Mouse (Mus musculus) regulatory T cell (primary cell): ENCODE results near the gene Spag17.
"Not testable (repeated sequence)": the region's sequence is repeated elsewhere in the genome, so short reads cannot be mapped to it uniquely, and the experiment has no call there.

Source experiments
- in situ Hi-C: fragments of 300-600 bp; cut with MboI, MseI; formaldehyde crosslinking; loops from one replicate; pipeline ENCODE4 v1.15.1; 2025; ENCODE audit warnings: high pct_unique_total_duplicates

Spag17 gene

DNA sequence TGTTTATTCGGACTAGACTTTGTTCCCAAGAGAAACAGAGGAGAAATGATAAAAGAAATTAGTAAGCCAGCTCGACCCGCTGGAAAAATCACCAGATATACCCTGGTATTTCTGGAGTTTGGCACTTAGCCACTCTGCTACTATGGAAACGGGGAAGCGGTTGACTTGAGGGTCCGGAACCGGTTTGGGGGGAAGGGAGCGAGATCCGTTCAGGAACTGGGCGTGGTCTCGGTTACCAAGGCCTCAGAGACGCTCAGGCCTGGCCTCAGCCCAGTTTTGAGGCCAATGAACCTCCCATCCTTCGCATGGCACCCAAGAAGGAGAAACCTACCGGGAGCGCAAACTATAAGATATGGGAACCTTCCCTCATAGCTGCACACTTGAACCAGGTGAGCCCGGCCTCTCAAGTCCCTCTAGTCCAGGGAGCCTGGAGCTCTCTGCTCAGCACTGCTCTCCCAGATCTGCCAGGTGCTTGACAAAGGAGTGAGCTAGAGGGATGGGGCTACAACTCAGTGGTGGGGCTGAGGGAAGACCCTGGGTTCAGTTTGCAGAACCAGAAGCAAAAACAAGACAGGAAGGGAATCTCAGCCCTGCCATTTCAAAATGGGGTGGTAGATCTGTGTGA lies at the start of gene Spag17:
Spag17 (plus strand) TSS at position 220 of the 625 bp plus-strand sequence.
- in situ Hi-C loops, result no loop called here

DNA sequence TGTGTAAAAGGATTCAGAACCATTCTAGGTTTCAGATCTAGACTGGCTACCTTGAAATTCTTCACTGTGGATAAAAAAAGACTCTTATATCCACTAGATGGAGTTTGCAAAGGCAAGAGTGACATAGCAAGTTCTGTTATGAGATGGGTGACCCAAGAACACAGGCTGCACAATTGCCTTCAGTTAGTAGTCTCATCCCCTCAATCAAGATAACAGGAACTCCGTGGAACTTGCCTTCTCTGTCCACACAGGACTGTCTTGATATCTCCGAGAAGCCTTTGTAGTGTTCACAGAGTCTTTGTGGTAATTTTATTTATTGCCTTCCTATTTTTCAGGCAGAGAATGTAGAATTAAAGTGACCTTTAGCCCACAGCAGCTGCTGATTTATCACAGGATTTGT lies 42.9 kb upstream of the Spag17 start:
- in situ Hi-C loops, result no loop called here

DNA sequence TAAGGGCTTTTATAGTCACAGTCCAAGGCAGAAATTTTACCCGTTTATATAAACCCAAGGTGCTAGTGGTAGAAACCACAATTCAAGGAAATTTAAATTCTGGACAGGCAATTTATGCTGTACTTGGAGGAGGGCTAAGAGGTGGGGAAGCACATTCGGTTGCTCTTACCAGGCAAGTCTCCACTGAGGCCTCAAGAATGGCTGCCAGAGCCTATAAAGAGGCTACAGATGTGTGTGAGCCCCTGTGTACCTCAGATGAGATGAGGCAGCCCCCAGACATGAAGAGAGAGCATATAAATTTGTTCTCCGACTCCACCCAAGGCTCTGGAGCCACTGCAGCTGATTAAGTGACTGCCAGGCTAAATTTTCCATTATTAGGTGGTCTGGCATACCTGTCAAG lies 42.4 kb upstream of the Spag17 start:
- in situ Hi-C loops, result no loop called here

DNA sequence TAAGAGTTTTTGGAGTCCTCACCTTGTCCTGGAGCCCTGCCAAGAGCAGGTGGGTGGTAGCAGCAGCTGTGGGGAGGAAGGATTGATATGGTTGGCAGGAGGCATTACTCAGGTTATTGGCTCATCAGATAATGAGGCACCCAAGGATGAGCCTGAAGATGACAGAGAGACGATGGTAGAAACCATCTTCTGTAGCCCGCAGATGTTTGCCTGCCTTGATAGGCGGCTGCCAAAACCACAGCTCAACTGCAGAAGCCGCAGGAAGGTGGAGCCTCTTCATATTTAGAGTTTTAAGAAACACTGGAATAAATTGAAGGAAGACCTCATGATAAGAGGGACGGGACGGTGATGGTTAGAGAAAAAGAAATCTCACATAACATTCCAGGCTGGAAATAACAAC lies 42.0 kb upstream of the Spag17 start:
- in situ Hi-C loops, result no loop called here

DNA sequence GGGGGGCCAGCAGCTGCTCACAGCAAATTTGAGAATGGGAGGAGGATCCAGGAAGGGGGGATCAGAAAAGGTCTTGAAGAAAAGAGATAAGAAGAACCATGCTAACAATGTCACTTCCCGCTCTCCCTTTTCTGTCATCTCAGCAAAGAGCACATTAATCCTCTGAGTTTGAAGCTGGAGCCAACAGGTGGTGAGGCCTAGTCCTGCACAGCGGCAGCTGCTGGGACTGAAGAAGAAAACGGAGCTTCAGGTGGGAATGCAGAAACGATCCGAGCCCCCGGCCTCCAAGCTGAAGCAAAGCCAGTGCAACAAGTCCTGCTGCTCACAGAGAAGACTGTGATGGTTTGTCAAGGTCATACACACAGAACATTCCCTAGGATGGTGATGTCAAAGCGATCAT lies 34.3 kb upstream of the Spag17 start:
- in situ Hi-C loops, result no loop called here

DNA sequence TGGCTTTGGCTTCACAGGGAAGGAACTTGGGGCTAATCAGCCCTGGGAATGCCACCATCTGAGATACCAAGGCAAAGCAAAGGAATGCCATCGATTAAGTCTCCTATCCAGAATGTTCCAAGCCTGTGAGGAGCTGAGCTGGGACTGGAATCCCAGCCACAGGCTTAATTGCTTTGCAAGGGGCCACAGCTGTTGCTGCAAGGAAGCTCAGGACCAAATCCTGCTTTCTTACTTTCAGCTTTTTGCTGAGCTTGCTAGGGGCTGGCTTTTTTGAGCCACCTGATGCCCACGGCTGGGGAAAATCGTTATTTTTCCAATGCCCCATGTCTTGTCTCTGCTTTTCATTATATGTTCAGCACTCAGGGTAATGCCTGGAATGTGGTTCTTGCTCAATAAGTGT lies 30.6 kb upstream of the Spag17 start:
- in situ Hi-C loops, result no loop called here

DNA sequence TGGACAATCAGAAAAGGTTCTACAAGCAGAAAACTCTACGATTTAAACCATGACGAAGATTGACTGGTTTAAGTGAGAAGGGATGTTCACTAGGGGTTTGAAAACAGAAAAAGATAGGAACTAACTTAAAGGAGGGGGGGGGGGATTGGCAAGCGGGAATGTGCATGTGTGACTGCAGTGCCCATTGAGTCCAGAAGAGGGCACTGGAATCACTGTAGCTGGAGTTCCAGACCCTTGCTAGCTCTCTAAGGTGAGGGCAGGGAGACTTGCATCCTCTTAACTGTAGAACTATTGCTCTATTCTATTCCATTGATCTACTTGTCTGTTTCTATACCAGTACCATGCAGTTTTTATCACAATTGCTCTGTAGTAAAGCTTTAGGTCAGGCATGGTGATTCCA lies 26.3 kb upstream of the Spag17 start:
- in situ Hi-C loops, result no loop called here

DNA sequence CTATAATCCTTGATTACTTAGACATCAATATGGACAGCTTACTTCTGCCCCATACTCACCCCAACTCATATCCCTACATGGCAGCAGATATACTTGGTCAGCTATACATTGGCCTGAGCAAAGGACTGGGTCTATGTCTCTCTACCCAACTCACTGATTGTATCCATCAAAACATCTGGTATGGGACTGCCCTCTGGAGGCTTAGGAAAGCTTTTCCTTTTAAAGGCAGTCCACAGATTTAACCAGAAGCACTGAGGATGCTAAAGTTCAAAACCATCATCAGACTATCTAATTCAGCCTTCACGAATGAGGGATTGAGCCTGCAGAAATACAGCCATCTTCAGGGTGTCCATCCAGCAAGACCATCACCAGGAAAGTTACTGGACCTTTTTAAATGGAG lies 20.5 kb upstream of the Spag17 start:
- in situ Hi-C loops, result no loop called here

DNA sequence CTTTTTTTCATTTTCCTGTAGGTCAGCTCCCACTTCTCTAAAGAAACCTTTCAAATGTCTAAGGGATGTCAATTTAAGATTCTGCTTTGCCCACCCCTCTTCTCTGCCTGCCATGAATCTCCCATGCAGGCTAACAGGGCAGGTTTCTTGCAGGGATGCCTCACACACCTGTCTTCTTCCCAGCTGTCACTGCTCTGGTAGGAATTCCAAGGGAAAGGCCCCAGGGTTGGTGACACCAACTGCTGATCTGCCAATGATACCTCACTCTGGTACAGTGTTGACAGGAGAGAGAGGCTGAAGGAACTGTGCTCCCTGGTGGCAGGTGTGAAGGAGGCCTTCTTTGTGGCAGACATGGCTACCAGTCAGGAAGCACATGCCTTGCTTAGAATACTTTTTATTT lies 10.1 kb upstream of the Spag17 start:
- in situ Hi-C loops, result no loop called here

DNA sequence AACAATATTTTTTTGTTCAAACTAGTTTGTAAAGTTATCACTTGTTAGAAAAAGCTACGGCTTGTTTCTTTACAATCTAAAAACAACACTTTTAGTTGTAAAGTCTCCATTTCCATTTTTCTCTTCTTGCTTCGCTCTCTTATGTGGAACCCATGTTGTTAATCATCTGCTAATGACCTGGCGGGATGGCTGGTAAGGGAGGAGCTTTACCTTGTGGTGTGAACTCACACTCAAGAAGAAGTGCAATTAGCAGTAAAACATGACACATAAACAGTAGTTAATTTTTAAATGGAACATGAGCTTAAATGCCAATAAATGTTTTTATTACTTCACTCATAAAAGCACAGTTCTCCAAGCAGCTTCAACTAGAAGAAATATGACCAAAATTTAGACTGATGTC lies 3.7 kb upstream of the Spag17 start:
- in situ Hi-C loops, result loop anchor here (5.0 kb wide), 1 partner anchor 69 kb away; no protein-coding TSS in a partner anchor

DNA sequence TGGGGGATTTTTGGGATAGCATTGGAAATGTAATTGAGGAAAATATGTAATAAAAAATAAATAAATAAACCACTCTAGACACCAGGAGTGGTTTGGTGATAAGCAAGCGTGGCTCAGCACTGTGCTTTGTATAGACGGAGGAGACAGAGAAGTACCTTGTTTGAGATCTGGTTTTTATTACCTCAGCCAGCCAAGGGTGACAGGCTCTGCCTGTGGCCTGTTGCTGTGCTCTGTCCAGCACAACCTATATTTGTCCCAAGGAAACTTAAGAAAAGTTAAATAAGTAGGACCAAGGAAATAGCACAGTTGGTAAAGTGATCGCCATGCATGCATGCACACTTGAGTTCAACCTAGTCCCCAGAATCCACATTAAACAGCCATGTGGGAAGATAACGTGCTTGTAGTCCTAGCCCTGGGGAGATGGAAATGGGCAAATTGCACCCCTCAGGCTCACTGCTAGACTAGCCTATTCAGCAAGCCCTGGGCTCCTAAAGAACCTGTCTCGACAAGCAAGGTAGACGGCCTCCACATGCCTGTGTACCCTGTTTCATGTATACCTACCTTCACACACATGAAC lies 1.1 kb upstream of the Spag17 start:
- in situ Hi-C loops, result loop anchor here (5.0 kb wide), 1 partner anchor 72 kb away; no protein-coding TSS in a partner anchor

DNA sequence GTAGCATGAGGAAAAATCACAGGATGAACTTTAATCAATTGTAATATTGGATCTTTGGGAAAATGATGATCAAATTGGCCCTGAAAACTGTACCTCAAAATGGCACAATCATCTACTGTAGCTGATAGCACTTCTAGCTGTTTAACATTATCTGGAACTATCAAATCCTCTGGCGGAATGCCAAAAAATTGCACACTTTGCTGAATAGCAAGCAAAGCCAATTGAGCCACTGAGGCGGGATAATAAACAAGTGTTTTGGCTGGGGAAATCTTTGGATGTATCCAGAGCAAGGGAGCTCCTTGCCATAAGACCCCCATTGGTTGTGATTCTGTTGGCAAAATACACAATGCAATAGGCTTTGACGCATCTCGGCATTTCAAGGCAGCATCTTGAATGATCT lies 9.5 kb downstream of the Spag17 start:
- in situ Hi-C loops, result not testable (repeated sequence)

DNA sequence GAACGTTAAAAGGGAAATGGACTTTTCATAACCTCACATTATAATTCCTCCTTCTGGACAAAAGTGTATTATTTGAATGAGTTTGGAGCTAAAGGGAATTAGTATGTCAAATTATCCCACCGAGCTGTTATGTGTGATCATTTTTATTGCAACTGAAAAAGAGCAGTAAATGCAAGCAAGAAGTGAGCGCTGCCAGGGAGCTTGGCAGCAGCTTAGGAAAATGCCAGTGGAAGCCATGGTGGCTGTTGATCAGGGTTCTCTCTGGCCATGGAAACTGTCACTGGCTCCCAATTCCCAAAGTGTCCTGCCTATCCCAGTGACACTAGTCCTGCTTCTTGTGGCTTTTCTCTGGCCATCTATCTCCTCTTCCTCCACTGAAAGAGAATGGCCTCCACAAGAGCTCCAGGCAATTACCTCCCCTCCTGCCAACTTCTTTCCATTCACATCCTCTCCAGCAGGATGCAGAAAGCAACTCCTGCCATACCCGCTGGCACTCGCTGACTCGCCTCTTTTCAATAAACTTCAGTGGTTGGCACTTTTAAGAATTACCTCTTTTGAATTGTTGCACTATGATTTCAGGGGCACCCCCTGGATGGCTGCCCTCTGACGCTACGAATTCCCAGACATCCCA lies 28.7 kb downstream of the Spag17 start:
- in situ Hi-C loops, result no loop called here

DNA sequence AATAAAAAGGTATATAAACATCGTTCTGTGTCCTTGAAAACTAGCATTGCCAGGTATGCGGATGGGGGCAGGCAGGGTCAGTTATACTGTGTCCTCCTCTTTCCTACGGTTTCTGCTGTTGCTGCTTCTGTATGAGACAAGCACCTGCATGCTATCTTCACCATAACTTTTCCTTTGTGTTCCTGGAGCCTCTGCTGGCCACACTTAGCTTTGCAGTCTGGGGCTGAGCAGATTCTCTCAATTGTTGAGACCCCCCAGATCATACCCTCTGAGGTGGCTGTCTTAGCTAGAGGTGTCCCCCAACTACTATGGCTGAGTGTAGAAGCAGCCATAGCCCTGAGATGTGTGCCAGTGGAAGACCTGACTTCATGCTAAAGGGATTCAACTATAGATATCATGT lies 37.7 kb downstream of the Spag17 start:
- in situ Hi-C loops, result no loop called here

DNA sequence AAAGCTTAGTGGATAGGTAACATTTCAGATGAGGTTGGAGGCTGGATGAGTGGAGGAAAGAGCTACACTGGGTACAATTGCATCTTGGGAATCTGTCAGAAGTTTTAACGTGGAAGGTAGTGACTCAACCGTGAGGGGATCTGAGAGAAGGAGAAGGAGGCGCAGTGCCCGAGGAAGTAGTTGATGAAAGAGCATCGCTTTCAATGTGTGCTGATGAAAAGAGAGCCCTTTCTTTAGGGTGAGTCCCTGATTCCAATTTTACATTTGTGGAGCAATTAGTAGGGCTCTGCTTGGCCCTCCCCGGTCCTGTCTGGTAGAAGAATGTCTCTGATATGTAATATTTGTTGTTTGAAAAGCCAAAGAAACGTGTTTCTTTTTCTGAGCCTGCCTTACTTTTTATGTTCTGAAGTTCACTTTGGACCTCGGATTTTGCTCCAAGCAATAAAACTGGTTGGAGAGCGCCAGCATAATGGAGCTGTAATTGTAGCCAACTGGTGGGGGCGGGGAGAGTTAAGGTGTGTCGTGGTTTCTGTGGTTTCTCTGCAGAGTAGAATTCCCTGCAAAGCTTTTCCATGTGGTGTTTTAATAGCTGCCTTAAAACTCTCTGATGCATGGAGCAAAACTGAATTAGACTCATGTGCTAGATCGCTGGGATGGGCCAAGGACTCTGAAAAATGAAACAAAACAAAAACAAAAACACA lies 45.9 kb downstream of the Spag17 start:
- in situ Hi-C loops, result no loop called here

DNA sequence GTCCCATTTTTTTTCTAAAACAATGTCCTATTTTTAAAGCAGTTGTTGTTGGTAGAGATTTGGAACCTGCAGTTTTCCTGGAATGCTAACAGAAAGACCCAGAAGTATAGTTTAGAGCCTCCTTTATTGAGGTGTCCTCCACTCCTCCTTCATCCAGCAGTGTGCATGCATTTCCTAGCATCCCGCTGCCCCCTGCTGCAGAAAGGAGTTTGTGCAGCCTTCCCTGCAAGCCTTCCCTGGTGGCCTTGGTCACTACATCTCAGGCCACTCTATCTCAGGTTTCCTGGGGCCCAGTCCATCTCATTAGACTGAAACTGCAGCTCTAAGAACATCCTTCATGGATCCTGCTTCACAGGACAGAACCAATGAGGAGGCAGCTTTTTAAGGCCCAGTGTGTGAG lies 51.0 kb downstream of the Spag17 start:
- in situ Hi-C loops, result no loop called here

DNA sequence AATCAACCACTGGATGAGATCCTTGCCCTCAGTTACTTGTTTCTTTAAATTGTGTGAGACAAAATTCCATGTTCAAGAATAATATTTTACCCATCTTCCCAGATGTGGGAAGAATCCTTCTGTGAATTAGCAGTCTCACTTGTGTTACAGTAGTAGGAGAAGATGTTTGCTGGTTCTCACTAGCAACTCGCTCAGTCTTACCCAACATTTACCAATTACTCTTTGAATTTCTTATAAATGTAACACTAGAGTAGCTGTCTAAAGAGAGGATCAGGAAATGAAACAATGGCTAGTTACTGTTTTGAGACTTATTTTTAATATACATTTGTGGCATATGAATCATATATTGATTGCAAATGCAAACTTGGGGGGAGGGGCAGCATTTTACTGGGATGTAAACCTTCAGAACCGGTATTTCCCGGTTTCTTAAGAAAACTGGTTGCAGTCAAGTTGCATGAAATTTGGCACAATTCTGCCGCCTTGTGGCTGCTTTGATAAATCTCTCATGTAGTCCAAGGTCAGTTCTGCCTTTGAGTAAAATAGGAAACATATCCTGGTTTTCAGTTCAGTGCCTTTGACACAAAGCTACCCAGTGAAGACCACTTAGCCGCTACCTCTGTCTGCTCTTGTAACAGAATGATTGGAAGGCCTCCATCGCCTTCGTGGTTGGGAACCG lies 53.5 kb downstream of the Spag17 start:
- in situ Hi-C loops, result no loop called here

DNA sequence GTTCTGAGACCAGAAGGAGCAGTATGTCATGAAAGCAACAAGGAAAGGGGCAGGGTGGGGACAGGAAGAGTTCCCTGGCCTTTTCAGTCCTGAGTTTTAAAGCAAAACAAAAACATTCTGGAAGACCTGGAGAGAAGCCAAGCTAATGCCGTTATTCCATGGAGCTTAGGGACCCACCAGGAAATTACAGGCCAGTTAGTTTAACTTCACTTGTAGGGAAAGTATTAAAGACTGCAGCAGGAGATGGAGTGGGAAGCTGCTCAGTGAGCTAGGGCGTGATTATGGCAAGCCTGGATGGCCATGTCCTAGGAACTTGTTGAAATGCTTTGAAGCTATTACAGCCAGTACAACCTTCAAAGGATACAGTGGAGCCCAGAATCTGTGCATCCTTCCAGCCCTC lies 60.0 kb downstream of the Spag17 start:
- in situ Hi-C loops, result no loop called here

DNA sequence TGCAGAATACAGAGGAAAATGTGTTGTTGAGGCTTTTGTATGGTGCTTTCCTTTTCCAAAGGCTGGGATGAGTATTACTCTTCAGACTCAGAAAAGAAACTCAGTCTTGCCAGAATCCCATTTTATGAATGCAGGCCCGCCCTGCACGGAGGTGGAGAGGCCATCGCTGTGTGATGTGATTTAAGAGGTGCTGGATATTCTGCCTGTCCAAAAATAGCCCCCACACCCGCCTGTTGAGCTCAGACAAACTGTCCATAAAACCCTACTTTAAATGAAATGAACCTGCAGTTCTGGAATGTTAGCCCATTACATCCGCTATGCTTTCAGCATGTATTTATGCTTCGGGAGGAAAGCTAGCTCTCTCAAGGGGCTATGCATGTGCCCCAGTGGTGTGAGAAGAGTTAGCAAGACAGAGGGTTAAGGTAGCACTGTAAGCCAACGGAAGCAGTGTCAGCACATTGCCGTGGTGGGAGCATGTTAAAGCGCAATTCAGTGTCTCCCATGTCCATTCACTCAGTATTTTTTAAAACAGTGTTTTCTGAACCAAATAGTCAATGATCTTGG lies 68.9 kb downstream of the Spag17 start:
- in situ Hi-C loops, result no loop called here

DNA sequence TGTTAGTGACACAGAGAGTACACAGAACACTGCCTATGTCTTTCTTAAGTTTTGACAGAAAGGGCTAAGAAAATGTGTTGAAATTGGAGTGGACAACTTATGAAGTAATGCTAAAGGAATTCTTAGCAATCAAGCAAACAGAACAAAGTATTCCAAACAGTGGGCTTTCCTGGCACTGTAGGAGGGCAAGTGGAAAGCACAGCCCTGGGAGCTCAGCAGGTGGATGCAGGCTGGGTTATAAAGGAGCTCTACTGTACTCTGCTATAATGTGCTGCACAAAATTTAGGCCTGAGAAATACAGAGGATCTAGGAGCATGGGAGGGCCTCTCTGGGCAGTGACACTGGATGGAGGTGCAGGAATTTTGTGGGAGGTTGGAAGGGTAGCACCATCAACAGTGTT lies 71.3 kb downstream of the Spag17 start:
- in situ Hi-C loops, result no loop called here

DNA sequence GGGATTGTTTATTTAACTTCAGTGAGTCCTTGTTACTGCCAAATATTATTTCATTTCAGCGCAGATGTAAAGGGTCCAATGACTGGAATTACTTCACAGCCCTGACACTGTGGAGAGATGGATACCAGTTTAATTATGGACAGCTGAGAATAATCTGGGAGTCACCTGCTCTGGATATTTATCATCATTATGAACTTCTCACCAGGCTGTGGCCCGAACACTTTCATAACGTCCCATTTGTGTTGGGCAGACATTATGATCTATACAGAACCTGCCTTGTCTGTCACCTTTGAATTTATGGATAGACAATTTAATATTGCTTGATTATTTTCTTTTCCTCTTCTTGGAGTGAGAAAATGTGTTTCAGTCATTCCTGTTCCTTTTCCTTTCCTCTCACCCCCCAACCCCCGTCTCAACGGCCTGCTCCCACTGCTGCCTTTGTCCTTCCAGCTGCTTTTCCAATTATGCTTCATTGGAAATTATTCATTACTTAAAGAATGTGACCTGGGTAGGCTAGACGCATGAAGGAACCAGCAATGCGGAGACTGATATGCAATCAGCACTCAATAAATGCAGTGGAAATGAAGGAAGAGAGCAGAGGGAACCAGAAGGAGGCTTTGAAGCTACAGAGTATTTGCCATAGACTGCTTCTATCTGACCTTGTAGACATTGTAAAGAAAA lies 74.7 kb downstream of the Spag17 start:
- in situ Hi-C loops, result loop anchor here (10.0 kb wide), 1 partner anchor 1035 kb away; no protein-coding TSS in a partner anchor
